Mouse (Mus musculus): Measurements from ENCODE around the gene Crls1. TPM values are rescaled to one million over a fixed set of nuclear protein-coding genes. Genes with fewer than 3 reads are reported as not detected.

Crls1 gene
- total RNA-seq (2021), result 117 and 131 TPM in 2 replicates
- long read RNA-seq, experiment 1, transcript Crls1-201 (7 exons, 1,924 nt), result major isoform, 253 of 308 reads
- long read RNA-seq, experiment 1, partial matches to known transcripts, result 2 of 308 reads
- long read RNA-seq, experiment 1, other reads (novel, unspliced or antisense), result 45 of 308 reads
- long read RNA-seq, experiment 2, transcript Crls1-201 (7 exons, 1,924 nt), result major isoform, 167 of 226 reads
- long read RNA-seq, experiment 2, partial matches to known transcripts, result 4 of 226 reads
- long read RNA-seq, experiment 2, other reads (novel, unspliced or antisense), result 52 of 226 reads

DNA sequence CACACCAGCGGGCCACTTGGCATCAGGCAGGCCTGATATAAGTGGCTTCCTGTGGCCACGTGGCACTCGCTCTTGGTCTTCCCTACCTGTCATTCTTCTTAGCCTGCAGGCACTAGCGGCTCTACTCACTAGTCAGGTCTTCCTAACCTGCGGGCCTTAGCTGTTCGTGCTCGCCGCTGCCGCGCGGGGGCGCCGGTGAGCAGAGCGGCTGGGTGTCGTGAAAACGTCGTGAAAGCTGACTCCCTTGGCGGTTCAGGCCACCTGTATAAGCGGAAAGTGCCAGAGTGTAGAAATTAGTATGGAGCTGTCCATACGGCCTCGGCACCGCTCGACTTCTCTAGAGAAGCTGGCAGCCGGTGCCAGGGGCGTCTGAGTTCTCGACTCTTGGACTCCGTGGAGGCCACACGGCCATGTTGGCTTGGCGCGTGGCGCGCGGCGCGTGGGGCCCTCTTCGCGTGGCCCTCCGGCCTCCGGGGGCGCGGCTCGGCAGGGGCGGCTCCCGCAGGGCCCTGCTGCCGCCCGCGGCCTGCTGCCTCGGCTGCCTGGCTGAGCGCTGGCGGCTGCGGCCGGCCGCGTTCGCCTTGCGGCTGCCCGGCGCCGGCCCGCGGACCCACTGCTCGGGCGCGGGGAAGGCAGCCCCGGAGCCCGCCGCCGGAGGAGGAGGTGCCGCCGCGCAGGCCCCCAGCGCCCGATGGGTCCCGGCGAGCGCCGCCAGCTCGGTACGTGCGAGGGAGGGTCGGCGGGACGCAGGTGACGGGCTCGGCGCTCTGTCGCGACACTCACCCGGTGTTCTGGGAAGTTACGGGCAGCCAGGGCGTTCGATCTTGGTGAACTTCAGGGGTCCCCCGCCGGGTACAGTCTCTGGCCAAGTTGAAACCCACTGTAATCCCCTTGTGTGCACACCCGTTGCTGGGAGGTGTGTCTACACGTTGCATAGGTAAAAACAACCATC, at the start of gene Crls1:
TSS of gene Crls1 (plus strand) at position 260 of the 952 bp plus-strand sequence.
- DNase-seq, result peak; percentile 97

- DNase-seq, result no peak
Measured at GRCm38 (mm10) chr2:132802976-132803375, 43.5 kb upstream of the Crls1 start.

DNA sequence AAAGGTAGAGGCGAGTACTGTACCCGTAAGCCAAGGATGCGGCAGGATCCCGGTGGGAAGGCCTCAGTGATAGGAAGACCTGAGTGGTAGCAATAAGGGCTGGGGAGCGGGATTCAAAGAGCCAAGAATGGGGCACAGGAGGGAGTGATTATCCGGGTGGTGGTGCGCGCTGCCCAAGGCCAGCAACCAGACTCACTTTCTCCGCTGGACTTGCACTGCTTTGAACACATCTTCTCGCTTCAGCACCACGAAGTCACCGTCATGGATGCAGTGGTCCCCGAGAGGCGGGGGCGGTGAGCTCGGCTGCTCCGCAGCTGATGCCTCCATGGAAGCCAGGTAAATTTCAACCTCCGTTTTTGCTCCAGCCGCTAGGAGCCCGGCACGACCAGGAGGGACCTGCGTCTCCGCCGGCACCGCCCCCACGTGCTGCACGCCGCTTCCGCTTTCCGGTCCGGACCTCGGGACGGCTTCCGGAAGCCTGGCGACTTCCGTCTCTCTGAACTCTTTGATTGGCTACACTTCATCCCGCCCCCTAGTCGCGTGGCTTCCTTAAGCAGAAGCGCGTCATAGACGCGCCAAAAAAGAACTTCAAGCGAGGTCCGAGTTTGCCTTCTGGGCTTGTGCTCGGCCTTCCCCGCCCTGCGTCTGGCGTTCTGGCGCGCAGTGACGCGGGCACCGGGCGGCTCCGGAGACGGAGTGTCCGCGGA, 30.7 kb upstream of the Crls1 start, which contains the start of the genes Trmt6 and Mcm8:
TSS of gene Trmt6 (minus strand) at position 448 of the 707 bp plus-strand sequence.
TSS of gene Mcm8 (plus strand) at position 534 of the 707 bp plus-strand sequence.
- DNase-seq, result peak; percentile 95

DNA sequence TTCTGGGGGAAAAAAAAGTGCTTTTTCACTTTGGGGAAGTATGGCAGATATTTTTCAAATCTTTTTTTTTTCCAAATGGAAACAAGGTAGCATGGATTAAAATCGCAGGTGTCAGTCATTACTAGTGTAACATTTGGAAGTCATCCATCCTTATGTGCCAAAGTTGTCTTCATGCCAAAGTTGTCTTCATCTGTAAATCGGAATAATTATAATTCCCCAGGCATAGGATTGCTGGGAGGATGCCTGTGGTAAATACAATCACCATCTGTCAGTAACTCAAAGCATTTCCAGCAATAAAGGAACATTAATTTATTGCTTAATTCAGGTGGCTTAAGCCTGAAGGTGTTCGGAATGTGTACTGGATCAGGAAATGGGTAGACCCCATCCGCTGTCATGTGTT, 5.4 kb upstream of the Crls1 start:
- DNase-seq, result no peak

DNA sequence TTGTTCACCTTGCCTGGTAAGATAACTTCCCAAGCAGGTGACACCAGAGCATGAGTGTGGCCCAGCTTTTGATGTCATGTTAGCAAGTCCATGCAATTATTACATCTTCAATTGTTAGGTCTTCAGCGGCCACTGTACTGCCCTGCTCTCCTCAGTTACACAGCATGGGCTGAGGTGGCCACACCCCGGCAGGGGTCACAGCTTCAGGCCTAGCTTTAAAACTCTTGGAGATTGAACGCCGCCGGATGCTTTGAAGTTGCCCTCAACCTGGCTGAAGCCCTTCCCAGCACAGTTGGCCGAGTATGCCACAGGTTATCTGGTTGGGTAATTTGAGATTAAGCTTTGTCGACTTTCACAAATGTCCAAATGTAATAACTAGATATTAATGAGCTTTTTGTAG, 1.1 kb downstream of the Crls1 start:
- peak; percentile 41 for DNase-seq

GRCm38 (mm10) chr2:132848361-132848760, 1.9 kb downstream of the Crls1 start:
- DNase-seq, result no peak

DNA sequence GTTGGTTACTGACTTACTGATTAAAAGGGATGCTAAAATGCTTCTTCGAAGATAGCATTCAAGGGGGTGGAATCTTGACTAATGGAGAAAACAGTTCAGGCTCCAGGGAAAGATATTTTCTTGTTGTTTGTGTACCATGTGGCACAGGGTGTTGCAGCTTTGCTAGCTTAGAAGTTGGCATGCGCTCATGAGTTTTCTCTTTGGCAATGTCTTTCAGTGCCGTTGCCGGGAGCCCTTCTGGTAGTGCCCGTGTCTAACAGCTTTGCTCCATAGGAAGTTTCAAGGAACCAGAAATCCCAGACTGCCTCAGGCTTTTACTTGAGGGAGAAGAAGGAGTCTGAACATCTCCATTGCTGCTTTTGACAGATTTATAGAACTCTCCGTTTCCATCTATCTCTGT, 2.7 kb downstream of the Crls1 start:
- DNase-seq, result peak; percentile 58

- DNase-seq, result no peak
Measured at GRCm38 (mm10) chr2:132853051-132853450, 6.6 kb downstream of the Crls1 start.

DNA sequence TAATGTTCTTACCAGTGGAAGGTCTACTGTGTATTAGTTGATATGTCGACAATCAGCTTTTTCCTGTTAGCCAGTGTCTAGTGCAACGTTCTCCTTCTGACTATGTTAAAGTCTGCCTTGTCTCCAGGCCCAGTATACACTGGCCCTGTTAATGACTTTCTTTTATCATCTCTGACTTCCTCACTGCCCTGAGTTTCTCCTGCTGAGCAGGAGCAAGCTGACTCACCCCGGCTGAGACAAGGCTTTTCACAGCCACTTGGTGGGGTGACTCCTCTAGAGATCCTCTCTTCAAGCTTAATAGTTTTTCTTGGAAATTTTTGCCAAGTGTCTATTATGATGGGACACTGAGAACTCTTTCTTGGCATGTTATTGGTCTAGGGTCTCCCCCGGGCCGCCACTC, 9.9 kb downstream of the Crls1 start:
- DNase-seq, result peak; percentile 35

DNA sequence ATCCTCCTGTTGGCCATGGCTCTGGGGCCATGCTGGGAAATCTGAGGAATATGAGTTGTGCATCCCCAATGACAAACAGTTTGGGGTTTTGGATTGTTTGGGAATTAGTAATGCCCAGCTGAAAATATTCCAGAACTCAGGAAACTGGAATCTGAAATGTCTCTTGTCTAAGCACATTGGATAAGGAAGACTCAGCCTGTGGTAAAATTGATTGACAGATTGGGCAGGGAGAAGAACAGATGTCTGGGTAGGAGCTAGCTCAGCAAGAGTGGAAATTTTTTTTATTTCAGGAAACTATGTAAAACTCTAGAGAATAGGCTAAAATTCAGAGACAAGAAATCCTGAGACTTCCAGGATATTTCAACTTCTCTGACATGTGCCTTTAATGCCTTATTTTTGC, 14.0 kb downstream of the Crls1 start:
- DNase-seq, result no peak

- DNase-seq, result no peak
Measured at GRCm38 (mm10) chr2:132861456-132861855, 15.0 kb downstream of the Crls1 start.

DNA sequence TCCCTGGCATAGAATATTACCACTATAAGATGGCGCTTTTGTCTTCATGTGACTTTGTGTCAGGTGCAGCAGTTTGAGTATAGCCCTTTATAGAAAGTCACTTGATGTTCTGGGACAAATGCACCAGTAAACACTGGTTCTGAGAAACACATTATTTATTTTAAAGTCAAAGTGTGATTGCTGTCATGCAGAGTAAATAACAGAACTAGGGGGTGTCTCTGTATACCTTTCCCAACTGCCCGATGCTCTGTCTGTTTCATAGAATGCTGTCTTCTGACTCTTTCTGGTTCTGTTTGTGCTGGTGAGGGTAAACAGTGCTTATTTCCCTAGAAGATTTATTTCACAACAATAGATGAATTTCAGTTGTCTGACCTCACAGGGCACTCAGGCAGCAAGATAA, 16.9 kb downstream of the Crls1 start:
- no peak for DNase-seq

DNA sequence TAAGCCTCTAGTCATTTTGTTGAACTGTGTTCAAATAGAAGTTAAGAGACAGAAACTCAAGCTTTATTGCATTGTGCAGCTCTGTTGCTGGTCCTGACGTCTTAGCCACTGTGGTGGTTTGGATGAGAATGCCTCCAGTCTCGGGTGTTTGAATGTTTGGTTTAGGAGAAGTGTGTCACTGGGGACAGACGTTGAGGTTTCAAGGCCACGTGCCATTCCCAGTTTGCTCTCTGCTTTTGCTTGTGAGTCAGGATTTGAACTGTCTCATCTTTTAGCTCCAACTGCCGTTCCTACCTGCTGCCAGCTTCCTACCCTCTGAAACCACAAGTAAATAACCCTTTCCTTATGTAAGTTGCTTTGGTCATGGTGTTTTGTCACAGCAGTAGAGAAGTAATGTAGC, 21.1 kb downstream of the Crls1 start:
- peak; percentile 39 for DNase-seq

DNA sequence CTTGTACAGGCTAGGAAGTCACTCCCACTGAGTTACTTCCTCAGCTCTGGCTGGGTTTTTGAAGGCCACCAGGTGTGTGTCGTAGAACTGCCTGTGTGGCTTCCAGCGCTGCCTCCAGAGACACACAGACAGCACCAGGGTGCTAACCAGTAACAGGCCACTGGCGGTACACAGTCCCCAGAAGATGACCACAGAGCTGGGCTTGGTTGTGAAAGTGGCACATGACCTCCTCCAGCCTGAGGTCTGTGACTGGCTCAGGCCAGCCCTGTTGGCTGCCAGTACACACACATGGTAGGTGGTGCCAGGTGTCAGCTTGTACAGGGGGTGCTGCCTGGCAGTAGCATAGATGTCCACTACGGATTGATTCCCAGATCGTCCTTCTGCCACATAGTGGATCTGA, 23.2 kb downstream of the Crls1 start:
- peak; percentile 73 for DNase-seq

DNA sequence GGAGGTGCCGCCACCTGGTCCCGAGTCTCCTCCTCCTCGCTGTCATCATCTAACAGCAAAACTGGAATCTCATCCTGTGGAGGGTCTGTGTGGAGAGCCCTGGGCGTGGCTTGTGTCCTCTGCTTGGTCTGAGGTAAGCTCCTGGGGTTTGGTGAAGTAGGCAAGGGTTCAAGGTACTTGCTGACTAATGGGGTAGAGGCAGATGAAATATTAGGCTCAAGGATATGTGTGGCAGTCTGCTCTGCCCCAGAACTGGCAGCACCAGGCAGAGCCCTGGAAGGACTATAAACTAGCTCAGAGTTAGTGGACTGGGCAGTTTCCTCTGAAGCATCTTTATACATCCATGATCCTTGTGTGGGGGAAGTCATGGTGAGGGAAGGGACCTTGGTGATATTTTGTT, 23.8 kb downstream of the Crls1 start:
- DNase-seq, result peak; percentile 53

- DNase-seq, result no peak
Measured at GRCm38 (mm10) chr2:132871663-132872062, 25.2 kb downstream of the Crls1 start.

DNA sequence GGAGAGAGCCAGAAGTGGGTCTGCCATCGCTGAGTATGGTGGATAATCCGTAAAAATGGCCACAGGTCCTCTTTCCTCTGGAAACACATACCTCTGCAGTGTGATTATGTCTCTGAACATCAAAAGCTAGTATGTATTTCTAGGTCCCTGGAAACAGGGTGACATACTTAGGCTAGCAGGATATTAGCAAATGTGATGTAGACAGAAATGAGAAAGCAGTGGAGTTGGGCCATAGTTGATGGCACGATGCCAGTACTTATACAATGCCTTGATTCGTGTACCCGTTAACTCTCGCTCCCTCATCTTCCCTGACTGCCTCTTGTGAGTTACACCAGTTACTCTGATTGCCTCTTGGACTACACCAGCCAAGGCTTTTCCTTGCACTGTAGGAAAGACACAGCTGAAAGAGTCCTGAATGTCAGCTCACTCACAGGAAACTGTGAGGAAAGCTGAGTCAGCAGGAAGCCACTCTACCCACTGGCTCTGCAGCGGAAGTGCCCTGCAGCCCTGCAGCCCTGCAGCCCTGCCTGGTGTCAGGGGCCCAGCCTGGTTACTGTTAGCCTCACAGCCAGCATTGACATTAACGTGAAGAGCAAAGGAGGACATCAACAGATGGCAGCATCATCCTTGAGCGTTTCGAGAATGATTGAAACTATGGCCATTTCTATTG, 27.3 kb downstream of the Crls1 start:
- no peak for DNase-seq

- no peak for DNase-seq
Measured at GRCm38 (mm10) chr2:132876991-132877390, 30.5 kb downstream of the Crls1 start.

DNA sequence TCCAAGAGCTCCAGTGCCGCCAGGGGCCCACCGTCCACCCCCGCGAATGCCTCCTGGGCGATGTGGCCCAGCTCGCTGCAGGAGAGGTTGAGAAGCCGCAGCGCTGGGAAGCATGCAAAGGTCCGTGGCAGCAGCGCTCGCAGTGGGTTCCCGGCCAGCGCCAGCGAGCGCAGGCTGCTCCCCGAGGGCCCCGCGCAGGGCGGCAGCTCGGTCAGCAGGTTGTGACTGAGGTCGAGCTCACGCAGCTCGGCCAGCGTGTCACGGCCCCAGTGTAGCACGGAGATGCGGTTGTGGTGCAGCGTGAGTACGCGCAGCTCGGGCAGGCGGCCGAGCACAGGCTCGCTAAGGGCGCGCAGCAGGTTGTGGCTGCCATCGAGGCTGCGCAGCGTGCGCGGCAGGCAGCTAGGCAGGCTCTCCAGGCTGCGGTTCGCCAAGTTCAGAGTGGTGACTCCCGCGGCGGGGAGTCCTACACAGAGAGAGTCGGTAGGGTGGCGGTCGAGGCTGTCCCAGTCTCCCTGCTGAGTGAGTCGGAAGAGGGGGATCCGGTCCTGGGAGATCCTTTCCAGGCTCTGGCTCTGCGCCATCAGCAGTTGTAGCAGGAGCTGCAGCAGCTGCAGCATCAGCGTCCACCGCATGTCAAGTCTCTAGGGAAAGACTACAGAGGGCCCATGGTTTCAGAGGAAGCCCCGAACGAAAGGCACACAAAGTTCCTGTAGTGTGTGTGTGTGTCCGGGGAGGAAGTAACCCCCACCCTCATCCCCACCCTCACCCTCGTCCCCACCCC, 33.0 kb downstream of the Crls1 start:
- DNase-seq, result peak; percentile 51

DNA sequence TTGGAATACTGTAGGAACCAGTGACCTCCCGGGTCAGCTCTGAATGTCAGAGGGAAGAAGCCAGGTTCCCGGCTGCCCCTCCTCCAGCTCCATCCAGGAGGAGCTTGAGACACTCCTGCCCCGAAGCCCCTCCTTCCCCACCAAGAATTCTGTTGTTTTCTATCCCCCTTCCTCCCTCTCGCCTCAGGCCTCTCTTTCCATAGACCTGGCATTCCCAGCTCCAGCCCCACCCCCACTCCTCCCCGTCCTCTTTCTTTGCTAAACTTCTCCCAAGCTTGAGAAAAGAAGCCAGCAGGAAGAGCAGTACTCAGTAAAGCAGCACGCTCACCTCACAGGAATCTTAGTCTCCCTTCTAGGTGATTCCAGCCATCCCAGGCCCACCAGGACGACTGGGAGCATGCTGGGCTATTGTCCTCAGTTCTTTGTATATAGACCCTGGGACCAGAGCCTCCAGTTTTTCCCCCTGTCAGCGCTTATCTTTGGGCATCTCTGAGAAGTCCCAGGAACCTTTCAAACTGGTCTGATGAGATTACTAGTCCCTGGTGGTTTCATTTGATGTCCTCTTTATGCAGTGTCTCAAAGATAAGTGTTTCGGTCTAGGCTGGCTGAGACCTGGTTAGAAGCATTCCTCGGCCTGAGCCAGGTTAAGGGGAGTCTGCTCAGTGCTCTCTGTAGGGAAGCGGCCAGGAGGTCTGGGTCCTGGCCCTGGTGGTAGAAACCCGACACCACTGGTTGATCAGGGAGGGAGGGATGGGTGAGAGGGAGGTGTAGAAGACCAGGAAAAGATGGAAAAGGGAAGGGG, 34.6 kb downstream of the Crls1 start, which contains the start of gene Lrrn4:
TSS of gene Lrrn4 (minus strand) at position 48 of the 802 bp plus-strand sequence.
- no peak for DNase-seq

Data from adrenal gland, postnatal 14 days (tissue).